Mouse (Mus musculus) megakaryocyte-erythroid progenitor cell, adult 5-6 weeks (primary cell): ENCODE measurements around the gene Rbfox2. TPM values are rescaled to one million over a fixed set of nuclear protein-coding genes. Genes with fewer than 3 reads are reported as not detected.
A peak's percentile ranks its signal among the peaks of the same experiment; 100 is the strongest.

Experiments used
- ATAC-seq: replicated peaks from 2 replicates; pipeline ENCODE4 v1.8.0; 2016; ENCODE audit warnings: mild to moderate bottlenecking, inconsistent platforms; ENCODE audit not compliant: severe bottlenecking, poor library complexity, low FRiP score, low TSS enrichment
- total RNA-seq, 2 experiments: library from RNA; stranded (forward) in 1 of 2; stranded (reverse) in 1 of 2; fragments of 200-1000, 215-1000 nt in 1 of 2; fragments of >200 nt in 1 of 2; fragmentation: Nextera tagmentation in 1 of 2; gene quantifications; 2 replicates each; pipeline ENCODE4 v1.2.3; 2014 to 2017

The Rbfox2 gene
- total RNA-seq, 2 experiments from 2014 or later = 0.28 to 0.37 TPM

- no peak for ATAC-seq
Observed at GRCm38 (mm10) chr15:77243876-77244560, 62.8 kb downstream of the Rbfox2 start.

GRCm38 (mm10) chr15:77240607-77241006 lies 66.2 kb downstream of the Rbfox2 start:
- ATAC-seq = no peak

- no peak for ATAC-seq
Observed at GRCm38 (mm10) chr15:77239564-77239963, 67.2 kb downstream of the Rbfox2 start.

- ATAC-seq = no peak
Observed at GRCm38 (mm10) chr15:77237661-77238060, 69.1 kb downstream of the Rbfox2 start.

- no peak for ATAC-seq
Observed at GRCm38 (mm10) chr15:77236055-77236567, 70.7 kb downstream of the Rbfox2 start.

- no peak for ATAC-seq
Observed at GRCm38 (mm10) chr15:77235551-77235950, 71.3 kb downstream of the Rbfox2 start.

- ATAC-seq = no peak
Observed at GRCm38 (mm10) chr15:77234296-77234695, 72.5 kb downstream of the Rbfox2 start.

GRCm38 (mm10) chr15:77230144-77230543 lies 76.7 kb downstream of the Rbfox2 start:
- no peak for ATAC-seq

GRCm38 (mm10) chr15:77226831-77227354 lies 79.9 kb downstream of the Rbfox2 start:
- ATAC-seq = no peak

- no peak for ATAC-seq
Observed at GRCm38 (mm10) chr15:77225858-77226257, 80.9 kb downstream of the Rbfox2 start.

GRCm38 (mm10) chr15:77225274-77225673 lies 81.5 kb downstream of the Rbfox2 start:
- no peak for ATAC-seq

- ATAC-seq = no peak
Observed at GRCm38 (mm10) chr15:77220833-77221232, 86.0 kb downstream of the Rbfox2 start.

GRCm38 (mm10) chr15:77220137-77220536 lies 86.7 kb downstream of the Rbfox2 start:
- ATAC-seq = peak; percentile 59; the same call in 1 of the 2 replicates

- ATAC-seq = no peak
Observed at GRCm38 (mm10) chr15:77219571-77219970, 87.2 kb downstream of the Rbfox2 start.

GRCm38 (mm10) chr15:77218007-77218406 lies 88.8 kb downstream of the Rbfox2 start:
- no peak for ATAC-seq

GRCm38 (mm10) chr15:77217523-77217922 lies 89.3 kb downstream of the Rbfox2 start:
- no peak for ATAC-seq

- ATAC-seq = no peak
Observed at GRCm38 (mm10) chr15:77216704-77217103, 90.1 kb downstream of the Rbfox2 start.

GRCm38 (mm10) chr15:77215178-77215800 lies 91.5 kb downstream of the Rbfox2 start:
- no peak for ATAC-seq

- ATAC-seq = no peak
Observed at GRCm38 (mm10) chr15:77214410-77215107, 92.2 kb downstream of the Rbfox2 start.

- ATAC-seq = no peak
Observed at GRCm38 (mm10) chr15:77213829-77214228, 93.0 kb downstream of the Rbfox2 start.
